Mouse (Mus musculus) cerebral cortex, adult 2 months (tissue): Measurements from ENCODE around the gene Usp47.

ENCODE experiments used
- WGBS: fragments of 180-500 bp; shearing (Covaris S2); methylation state at CpG from one replicate; pipeline ENCODE4 v1.1.7; 2018; 5-methylcytosine and 5-hydroxymethylcytosine counted together

Usp47 gene

DNA sequence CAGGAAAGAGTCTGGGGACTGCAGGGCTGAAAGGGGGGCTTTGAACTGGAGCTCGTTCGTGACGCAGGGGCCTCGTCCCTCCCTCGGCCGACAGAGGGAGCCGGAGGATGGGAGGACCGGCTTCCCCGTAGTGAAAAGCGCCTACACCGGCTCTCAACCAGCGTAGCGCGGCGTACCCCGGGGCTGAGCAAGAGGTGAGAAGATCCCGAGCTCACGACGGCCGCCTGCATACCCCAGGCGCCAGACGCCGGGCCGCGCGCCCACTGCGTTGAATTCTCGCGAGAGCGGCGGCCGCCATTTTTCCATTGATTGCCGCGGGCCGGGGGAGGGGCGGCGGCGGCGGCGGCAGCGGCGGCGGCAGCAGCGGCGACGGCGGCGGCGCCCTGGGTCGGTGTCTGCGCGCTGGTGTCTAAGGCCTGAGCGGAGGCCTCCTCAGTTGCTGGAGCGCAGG, at the start of gene Usp47:
TSS of gene Usp47 (plus strand) at position 355 of the 451 bp plus-strand sequence.
- under 1% methylated on average over 51 of the region's 54 CpGs for WGBS

DNA sequence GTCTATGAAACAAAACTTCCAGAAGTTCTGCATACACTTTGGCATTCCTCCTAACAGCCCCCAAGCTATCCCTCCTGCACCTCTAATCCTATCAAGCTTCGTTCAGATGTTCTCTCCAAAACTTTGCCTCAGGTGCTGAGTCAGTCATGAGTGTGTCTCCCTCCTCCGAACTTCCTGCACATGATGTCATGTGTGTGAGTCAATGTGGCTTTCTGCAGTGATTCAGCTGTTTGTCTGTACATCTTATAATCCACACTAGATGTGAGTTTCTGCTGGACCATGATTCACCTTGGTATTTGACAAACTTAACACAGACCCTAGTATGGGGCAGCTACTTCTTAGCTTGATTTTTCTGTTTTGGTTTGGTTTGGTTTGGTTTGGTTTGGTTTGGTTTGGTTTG, 46.9 kb upstream of the Usp47 start:
- WGBS: 52% methylated on average over 2 of the region's 2 CpGs

DNA sequence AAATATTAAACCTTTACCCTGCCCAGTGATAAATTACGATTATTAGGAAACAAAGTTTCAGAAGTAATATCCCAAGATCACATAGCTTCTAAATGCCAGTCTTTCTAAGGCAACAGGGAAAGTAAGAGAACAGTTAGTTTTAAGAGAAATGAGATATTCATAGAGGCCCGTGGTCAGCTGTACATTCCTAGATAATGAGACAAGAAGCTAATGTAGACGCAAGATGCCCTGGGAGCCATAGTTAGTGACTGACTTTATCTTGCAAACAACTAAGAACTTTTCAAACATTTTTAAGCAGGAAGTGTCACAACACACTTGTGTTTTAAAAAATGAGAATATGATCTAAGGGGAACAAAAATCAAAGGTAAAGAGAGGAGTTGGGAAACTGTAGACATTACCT, 45.4 kb upstream of the Usp47 start:
- 88% methylated on average over 3 of the region's 3 CpGs for WGBS

DNA sequence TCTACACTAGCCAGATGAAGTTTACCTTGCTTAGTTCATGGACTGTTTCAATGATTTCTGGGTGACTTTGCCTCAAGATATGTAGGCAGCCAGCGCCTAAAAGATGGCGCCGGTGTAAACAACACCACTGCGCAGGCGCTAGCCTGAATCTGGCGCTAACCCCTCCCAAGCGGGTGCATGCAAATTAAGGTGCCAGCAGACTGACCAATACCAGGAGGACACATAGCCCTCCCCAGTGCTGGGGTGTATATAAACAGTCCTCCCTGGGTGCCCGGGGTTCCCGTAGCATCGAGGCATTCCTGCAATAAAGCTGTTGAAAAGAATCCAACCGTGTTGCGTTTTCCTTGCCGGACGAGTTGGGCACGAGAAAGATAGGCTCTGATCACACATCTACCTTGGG, 41.0 kb upstream of the Usp47 start:
- WGBS: 97% methylated on average over 15 of the region's 15 CpGs

DNA sequence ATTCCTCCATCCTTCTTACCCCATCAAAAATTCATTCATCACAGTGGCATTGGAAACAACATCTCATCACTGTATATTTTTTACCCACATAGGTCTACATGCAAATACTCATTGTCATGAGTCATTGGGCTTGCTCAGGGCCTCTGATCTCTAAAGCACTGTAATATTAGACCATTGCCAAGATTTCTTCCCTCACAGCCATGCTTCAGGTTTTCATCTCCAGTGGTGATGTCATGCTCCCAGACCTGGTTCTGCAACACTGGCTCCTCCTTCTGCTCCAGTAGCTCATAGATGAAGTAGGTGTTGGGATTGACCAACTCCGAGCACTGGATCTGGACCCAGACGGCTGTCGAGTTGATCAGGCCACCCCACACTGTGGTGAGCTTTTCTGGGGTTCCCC, 38.8 kb upstream of the Usp47 start:
- WGBS: 88% methylated on average over 3 of the region's 3 CpGs

DNA sequence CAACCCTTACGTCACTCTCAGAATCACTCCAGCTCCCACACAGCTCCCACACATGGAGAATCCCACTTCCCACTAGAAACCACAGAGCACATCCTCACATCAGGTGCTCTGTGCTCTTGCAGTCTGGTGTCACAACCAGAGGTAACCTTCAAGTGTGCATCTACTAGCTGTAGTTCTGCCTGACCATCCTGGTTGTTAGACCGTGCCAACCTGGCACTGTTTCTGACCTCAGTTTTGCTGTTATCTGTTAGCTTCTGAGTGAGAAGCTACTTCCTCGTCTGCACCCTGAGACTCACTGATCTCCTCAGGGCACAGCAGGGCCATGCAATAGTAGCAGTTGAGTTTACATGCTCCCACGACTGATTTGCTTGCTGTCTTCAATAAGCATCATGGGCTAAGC, 38.0 kb upstream of the Usp47 start:
- WGBS: 84% methylated on average over 4 of the region's 4 CpGs

DNA sequence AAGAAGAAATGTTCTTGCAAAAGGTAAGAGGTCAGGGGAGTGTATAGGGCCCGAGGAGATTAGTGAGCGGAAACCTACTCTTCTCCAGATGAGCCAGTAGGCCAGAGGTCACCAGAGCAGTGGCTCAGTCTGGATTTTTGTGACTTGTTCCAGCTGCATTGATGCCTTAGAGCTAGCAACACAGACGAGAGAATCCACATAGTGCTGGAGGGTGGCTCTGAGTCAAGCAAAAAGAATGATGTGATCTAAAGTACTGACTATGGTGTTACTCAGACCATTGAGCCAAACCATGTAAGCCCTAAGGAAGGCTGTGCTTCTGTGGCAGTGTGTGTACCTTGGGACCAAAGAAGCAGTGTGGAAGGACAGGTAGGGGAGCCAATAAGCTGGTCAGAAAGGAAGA, 36.4 kb upstream of the Usp47 start:
- 91% methylated on average over 3 of the region's 3 CpGs for WGBS

DNA sequence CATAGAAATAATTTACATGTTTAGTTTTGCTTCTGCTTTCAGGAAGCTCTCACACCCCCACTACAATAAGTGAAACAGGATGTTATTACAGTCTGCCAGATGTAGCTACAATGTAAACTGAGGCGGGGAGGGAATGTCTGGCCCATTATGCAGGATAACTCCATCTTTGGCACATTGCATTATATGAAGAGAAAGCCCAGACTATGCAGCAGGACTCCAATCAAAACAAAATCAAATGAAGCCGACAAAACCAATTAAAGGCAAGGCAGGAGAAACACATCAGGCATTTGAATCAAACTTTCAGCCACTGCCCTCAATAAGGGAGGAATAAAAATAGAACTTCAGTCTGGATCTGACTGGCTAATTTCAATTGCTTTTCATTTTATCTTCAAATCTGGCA, 25.9 kb upstream of the Usp47 start:
- 33% methylated on average over 2 of the region's 2 CpGs for WGBS

DNA sequence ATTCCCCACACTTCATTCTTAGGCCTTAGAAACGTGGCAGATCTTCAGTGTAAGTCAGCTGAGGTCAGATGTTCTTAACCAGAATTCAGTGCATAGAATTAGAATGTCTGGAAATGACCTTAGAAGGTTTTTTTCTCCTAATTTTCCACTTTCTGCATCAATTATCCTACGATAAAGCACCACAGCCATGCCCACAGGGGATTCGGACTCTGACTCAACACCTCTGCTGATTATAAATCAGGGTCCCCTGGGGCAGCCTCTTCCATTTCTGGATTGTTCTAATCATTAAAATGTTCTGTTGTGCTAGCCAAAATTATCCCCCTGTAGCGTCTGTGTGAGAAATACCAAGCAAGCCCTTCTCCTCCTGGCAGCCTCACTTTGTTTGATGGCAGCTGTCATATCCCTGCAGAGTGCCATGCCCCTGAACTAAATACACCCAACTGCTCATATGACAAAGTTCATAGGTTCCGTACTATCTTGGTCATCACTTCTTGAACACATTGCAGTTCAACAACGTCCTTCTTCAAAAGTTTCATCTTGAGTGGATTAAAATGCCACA, 24.8 kb upstream of the Usp47 start:
- WGBS: 76% methylated on average over 6 of the region's 6 CpGs

DNA sequence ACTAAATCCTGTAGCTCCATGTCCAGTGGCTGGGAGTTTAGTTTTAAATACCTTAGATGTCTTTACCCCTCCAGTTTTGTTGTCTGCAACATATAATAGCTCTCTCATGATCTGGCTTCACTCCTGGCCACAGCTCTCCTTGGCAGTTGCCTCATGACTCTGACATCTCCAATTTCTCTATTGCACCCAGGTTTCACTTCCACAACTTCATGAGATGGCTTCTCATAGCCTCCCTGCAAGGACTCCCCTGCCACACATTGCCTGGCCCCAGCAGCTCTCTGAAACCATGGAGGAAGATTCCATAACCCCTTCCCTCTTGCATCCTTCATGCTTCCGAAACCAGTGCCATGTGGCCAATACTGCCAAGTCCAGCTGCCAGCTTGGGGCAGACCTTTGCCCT, 23.1 kb upstream of the Usp47 start:
- 97% methylated on average over 1 of the region's 1 CpGs for WGBS

DNA sequence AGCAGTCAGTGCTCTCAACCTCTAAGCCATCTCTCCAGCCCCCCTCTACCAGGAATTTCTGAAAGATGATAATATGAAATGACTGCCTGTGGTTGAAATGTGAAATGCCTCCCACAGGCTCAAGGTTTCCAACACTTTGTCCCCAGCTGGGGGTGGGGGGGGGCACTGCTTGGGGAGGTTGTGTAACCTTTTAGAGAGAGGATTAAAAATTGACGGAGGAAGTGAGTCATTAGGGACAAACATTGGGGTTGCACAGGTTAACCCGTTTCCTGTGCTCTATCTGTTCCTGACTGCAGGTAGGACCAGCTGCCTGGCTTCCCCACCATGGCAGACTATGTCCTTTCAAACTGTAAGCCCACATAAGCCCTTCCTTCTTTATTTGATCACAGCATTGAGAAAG, 12.8 kb upstream of the Usp47 start:
- WGBS: 89% methylated on average over 2 of the region's 2 CpGs

DNA sequence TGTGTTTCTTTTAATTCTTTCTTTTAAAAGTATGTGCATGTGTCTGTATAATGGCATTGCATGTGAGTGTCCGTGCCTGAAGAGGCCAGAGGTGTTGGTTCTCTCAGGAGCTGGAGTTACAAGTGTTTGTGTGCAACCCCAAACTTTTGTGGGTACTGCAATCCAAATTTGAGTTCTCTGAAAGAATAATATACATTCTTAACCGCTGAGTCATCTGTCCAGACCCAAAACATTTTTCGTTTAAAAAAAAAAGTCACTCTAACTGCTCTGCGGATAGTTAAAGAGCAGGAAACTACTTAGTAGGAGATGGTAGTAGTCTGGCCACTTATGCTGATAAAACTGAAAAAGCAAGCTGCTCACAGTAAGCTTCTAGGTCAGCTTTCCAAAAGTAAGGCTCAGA, 12.3 kb upstream of the Usp47 start:
- 74% methylated on average over 4 of the region's 4 CpGs for WGBS

DNA sequence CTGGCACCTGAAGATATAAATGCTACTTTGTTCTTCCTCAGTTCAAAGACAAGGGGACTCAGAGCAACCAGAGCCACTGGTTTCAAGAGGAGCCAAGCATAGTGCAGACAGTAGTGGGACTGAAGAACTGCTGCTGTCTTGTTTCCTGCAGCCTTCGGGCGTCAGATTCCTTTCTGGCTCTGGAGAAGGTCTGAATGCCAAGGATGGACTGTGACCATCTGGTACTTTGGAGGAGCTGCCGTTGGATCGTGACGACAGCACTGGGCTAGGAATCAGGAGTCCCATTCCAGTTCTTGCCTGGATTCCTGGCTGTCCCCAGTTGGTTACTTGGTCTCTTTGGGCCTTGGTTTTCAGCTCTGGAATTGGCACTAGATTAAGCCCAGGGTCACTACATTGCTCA, 11.2 kb upstream of the Usp47 start:
- WGBS: 25% methylated on average over 5 of the region's 5 CpGs

DNA sequence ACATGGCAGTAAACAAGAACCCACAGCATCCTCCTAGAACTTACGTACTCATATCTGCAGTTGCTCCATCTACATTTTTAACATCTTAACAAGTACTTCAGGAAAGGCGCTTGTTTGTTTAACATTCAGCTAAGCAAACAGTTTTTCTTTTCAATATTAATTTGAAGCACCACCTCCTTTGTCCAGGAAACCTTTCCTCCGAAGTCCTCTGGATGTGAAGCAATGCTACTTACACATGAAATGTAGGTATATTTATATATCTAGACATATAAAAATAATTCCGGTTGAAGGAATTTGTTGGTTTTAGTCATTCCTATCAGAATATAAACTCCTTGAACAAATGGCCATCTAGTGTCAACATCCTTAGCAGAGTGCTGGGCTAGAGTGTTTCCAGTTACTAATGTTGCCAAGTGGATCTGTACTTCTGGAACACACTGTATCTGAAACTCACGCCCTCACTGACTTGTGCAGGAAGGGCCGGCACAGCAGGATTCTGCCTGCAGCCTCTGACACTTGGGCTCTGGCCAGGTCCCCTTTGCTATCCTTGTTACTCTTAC, 10.6 kb upstream of the Usp47 start:
- 75% methylated on average over 6 of the region's 6 CpGs for WGBS

DNA sequence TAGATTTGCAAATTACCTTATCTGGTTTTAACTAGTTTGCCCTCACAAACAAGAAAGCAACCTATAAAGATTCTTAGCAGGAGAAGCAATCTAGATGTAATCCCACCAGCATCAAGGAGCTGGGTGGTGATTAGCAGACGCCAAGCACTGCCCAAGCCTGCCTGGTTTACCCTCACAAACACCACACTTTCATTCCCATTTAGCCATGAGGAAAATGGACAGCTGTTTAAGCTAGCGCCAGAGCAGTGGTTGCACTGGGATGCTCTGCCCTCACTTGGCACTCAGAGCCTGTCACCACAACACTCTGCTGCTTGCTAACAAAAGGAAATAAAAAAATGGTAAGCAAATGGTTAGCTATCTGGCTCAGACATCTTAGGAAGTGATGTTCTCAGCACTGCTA, 9.2 kb upstream of the Usp47 start:
- 60% methylated on average over 2 of the region's 2 CpGs for WGBS

DNA sequence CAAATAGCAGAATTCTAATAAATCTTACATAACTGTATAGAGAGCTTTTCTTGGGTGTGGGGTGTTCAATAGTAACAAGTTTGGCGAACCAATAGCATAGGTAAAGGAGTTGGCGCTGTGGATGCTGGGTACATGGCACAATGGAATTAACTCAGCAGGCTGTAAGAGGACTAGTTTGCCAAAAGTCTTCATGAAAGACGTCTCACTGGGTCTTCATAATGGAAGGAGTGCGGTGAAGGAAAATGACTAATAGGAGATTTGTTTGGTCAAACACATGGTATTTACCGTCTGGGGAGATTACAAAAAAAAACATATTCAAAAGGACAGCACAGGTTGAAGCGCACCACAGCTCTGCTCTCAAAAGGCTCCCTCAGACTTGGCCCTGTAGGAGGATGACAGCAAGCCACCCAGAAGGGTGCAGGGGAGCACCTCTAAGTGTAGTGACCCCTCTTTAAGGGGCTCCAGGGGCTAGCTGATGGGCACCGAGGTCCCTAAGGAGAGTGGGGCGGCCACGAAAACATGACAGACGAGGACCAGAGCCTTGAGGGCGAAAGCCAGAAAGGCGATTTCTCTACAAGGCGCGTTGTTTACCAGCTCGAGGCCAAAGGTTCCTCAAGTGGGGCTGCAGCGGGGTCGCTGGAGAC, 676 bp upstream of the Usp47 start:
- 9% methylated on average over 17 of the region's 17 CpGs for WGBS

DNA sequence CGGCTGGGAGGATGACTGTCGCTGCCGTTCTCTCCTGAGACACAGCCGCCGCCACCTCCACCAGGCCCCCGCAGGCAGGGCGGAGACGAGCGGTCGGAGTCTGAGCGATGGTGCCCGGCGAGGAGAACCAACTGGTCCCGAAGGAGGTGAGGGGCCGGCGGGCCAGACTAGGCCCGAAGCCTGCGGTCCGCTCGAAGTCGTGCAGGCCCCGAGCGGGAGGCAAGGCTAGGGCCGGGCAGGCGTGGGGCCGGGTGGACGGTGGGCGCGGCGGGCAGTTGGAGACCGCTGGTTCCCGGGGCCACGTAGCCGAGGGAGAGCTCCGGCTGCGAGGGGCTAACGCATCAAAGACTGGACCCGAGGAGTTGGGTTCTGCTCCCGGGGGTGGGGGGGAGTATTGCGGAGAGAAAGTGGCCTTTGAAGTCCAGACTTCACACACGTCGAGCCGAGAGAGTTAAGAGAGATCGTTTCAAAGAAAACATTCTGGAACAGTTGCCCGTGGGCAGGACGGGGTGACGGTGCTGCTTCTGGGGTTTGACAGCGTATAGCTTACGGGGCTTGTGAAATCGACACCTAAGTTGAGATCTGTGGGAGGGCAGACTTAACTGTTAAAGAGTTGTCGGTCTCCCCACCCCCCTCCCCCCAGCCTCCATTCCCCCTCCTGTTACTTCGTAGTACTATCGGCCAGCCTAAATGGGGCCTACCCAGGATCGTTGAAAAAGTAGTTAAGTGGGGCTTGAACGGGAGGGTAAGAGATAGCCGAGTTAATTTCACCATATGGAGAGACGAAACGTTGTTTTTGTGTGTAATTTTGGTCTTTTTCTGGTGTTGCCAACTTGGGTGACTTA, 519 bp downstream of the Usp47 start:
- under 1% methylated on average over 58 of the region's 58 CpGs for WGBS

DNA sequence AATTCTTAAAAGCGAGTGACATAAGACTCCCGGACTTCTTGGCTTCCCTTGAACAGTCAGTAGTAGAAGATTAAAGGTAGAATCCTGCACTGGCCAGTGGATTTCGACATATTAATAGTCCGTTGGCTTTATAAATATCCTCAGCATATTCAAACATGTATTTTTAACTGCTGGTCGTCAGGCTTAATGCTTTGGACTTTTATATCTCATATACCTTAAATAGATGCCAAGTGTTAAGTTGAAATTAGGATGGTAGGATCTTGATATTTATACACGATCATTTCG, 1.1 kb downstream of the Usp47 start:
- WGBS: 7% methylated on average over 7 of the region's 7 CpGs

DNA sequence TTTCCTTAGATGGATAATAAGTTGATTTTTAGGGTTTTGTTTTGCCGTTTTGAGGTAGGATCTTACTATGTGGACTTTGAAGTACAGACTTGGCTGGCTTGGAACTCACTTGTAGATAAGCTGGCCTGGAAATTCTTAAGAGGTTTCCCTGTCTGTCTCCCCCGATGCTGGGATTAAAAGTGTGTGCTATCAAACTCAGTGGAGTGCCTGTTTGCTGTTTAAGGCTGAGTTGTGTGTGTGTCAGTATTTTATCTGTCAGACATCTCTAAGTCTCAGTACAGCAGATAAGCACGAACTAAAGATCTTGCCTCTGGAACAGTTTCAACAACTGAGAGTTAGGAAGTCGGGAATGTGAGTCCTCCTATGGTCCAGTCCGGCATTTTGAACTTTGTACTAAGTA, 1.6 kb downstream of the Usp47 start:
- WGBS: 8% methylated on average over 5 of the region's 5 CpGs

DNA sequence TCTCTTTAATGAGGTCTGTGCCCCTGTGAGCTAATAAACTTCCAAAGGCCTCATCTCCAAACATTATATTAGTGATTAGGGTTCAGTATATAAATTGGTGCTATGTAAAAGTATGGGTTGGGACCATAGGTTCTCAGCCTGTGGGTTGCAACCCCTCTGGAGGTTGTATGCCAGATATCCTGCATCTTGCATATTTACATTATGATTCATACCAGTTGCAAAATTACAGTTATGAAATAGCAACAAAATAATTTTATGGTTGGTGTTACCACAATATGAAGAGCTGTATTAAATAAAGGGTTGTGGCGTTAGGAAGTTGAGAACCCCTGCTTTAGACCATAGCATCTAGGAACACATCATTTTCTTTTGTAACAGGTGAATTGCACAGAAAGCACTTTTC, 7.3 kb downstream of the Usp47 start:
- WGBS: 82% methylated on average over 1 of the region's 1 CpGs

DNA sequence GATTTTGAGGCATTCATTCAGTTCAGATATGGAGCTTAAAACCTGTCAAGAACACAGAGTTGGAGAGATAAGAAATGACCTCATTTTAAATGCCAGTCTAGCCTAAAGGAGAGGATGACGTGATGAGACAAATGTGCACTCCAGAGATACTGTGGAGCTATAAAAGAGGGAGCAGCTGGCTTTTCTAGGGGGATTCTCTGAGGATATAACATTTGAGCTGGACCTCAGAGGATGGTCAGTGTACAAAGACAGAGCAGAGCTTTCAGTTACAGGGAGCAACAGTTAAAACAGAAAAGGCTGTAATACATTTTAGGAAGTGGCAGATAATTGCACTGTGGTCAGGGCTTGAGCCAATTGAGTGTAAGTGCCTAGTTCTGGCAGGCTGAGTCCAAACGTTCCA, 12.5 kb downstream of the Usp47 start:
- 24% methylated on average over 2 of the region's 2 CpGs for WGBS

DNA sequence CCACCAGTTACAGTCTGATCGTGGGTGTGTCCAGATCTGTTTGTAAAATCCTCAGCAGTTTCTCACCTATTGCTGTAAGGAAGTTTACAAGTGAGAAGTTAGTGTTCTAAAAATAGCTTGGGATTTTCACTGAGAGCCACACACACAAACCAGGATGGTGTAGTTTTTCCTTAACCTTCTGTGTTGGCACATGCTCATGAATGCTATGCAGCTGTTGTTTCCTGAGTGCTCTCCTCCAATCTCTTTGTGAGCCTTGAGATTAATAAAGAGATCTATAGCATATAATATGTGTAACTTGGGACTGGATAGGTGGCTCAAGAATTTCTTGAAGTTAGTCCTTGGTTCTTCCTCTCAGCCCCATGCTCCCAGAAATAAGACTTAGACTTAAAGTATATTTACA, 13.3 kb downstream of the Usp47 start:
- 52% methylated on average over 1 of the region's 1 CpGs for WGBS

DNA sequence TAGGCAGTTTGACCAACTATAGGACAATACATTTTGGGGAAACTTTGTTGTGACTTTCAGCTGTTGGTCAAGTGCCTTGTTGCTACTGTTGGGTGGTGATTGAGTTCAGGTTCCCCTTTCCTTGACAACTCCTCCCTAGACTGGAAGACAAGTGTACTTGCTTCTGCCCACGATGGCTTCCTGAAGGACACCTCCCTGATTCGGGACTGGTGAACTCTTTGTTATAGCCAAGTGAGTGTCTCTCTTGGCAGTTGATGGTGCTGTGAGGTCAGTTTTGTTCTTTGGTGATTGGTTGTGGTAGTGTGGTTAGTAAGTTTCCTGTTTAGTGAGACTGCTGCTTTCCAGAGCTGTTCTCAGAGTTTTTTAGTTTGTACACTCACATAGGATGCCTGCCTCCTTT, 19.5 kb downstream of the Usp47 start:
- 56% methylated on average over 2 of the region's 2 CpGs for WGBS
